Mouse (Mus musculus) cortical plate, adult 2 months (tissue): Measurements from ENCODE around the gene Prph2.

Source experiments
- CTCF ChIP-seq: fragments of 200-500 bp; IDR thresholded peaks from 2 replicates; pipeline ENCODE4 v1.5.1; 2011; ENCODE audit warnings: mild to moderate bottlenecking, control low read depth, low read length; ENCODE audit not compliant: insufficient read depth; ENCODE audit errors: extremely low read depth
- POLR2A ChIP-seq: fragments of 200-500 bp; IDR thresholded peaks from 2 replicates; pipeline ENCODE4 v1.6.1; 2011; ENCODE audit warnings: mild to moderate bottlenecking, low read length, control low read depth; ENCODE audit not compliant: insufficient read depth; ENCODE audit errors: extremely low read depth

GRCm38 (mm10) chr17:46918951-46919350 lies 8.7 kb downstream of the Prph2 start:
- TF ChIP-seq POLR2A (no peak), CTCF (no peak)
